Mouse (Mus musculus) brain, embryonic 14.5 days (tissue): ENCODE measurements at regions not wholly inside any gene's neighbourhood (a gene's known extent, or its start where the extent isn't known, plus 50 kb on each side); places are given as distances from the start of the nearest gene placed in this dataset.

ENCODE experiments used
- CTCF ChIP-seq: fragments of 200-500 bp; IDR thresholded peaks from 2 replicates; pipeline ENCODE4 v1.5.1; 2012; ENCODE audit warnings: inconsistent platforms, mild to moderate bottlenecking, moderate library complexity, borderline replicate concordance; ENCODE audit not compliant: insufficient read depth, insufficient read length; ENCODE audit errors: extremely low read depth
- POLR2A ChIP-seq: fragments of 200-500 bp; IDR thresholded peaks from 2 replicates; pipeline ENCODE4 v1.6.1; 2012; ENCODE audit warnings: mild to moderate bottlenecking, inconsistent platforms, borderline replicate concordance; ENCODE audit not compliant: poor library complexity, insufficient read depth, insufficient read length, severe bottlenecking; ENCODE audit errors: extremely low read depth

- TF ChIP-seq CTCF: no peak
- TF ChIP-seq POLR2A: no peak
Observed at GRCm38 (mm10) chr3:9098441-9098840, 511.4 kb downstream of the Zfp704 start.
